Mouse (Mus musculus) liver, embryonic 11.5 days (tissue): Measurements from ENCODE around the gene Mrpl14. TPM values are rescaled to one million over a fixed set of nuclear protein-coding genes. Genes with fewer than 3 reads are reported as not detected.

Experiments used
- ATAC-seq: fragments of 200-750 bp; cut with Nextera tagmentation; replicated peaks from 2 replicates; pipeline ENCODE4 v1.8.0; 2017; ENCODE audit warnings: moderate number of reproducible peaks, mild to moderate bottlenecking, moderate TSS enrichment, moderate library complexity; ENCODE audit not compliant: low FRiP score
- DNase-seq: peaks from one replicate; pipeline ENCODE4 v3.0.0-alpha.2; 2017; ENCODE audit warnings: low spot score
- H3K27ac ChIP-seq: fragments of 300-500 bp; sonication (generic); 2 replicates; pipeline ENCODE4 v1.5.1; 2014; ENCODE audit warnings: mild to moderate bottlenecking, low read depth, low read length, control low read depth
- H3K27me3 ChIP-seq: fragments of 300-500 bp; sonication (generic); replicated peaks from 2 replicates; pipeline ENCODE4 v1.6.1; 2014; ENCODE audit warnings: low read length, mixed read lengths; ENCODE audit not compliant: control insufficient read depth, insufficient read depth
- H3K36me3 ChIP-seq: fragments of 300-500 bp; sonication (generic); 2 replicates; pipeline ENCODE4 v1.6.1; 2014; ENCODE audit warnings: mild to moderate bottlenecking, low read length, moderate library complexity, mixed read lengths; ENCODE audit not compliant: control insufficient read depth, insufficient read depth
- H3K4me1 ChIP-seq: fragments of 300-500 bp; sonication (generic); replicated peaks from 2 replicates; pipeline ENCODE4 v1.6.1; 2014; ENCODE audit warnings: low read length, mixed read lengths; ENCODE audit not compliant: control insufficient read depth, insufficient read depth
- H3K4me2 ChIP-seq: fragments of 300-500 bp; sonication (generic); 2 replicates; pipeline ENCODE4 v1.6.1; 2014; ENCODE audit warnings: mild to moderate bottlenecking, control low read depth, moderate library complexity
- H3K4me3 ChIP-seq: fragments of 300-500 bp; sonication (generic); 2 replicates; pipeline ENCODE4 v1.5.1; 2014; ENCODE audit warnings: low read depth, low read length, control low read depth
- H3K9ac ChIP-seq: fragments of 300-500 bp; sonication (generic); 2 replicates; pipeline ENCODE4 v1.6.1; 2014; ENCODE audit warnings: low read depth, low read length, control low read depth
- H3K9me3 ChIP-seq: fragments of 300-500 bp; sonication (generic); 2 replicates; pipeline ENCODE4 v1.6.1; 2016; ENCODE audit warnings: low read length, inconsistent platforms, mixed read lengths; ENCODE audit not compliant: control insufficient read depth
- WGBS: fragments of 180-500 bp; shearing (Covaris S2); extraction: QIAGEN DNeasy Blood & Tissue Kit; methylation state at CpG from one replicate; pipeline ENCODE4 v1.1.7; 2014; 5-methylcytosine and 5-hydroxymethylcytosine counted together
- polyA plus RNA-seq: library from polyadenylated mRNA; unstranded; fragments of >200 nt; fragmentation: Nextera tagmentation; extraction: Ambion mirVana; gene quantifications from 2 replicates; pipeline ENCODE4 v1.2.1, GENCODE M21; 2014

Mrpl14 gene
- polyA plus RNA-seq, 1 experiment from 2014 or later = 192 TPM

- 0 out of 2 replicates have a peak overlapping the region, but pooled peaks have one; percentile 16 for H3K9ac ChIP-seq
- no peak for DNase-seq
- ATAC-seq = peak; percentile 44; the same call in 1 of the 2 replicates
These were observed 5.6 kb upstream of the Mrpl14 start for GRCm38 (mm10) chr17:45680391-45680980.

DNA sequence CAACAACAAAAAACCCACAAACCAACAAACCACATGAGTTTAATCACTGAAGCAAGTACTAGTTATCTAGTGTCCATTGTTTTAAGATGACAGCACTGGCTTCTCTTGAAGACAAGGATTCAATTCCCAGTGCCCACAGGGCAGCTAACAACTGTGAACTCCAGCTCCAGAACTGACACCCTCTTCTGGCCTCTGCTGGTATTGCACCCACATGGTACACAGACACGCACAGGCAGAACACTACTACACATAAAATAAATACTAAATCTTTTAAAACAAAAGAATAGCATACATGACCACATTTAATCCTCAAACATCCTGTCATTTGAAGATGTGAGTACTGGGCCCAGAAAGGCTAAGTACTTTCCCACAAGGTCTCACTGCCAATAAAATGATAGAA is 4.5 kb upstream of the Mrpl14 start:
- Histone ChIP-seq H3K4me3 (no peak overlapping the region), H3K4me1 (peaks cover 17% of the 10 kb centered on the region), H3K4me2 (no peak overlapping the region), H3K36me3 (peaks cover 10% of the 10 kb centered on the region; the same call in 1 of the 2 replicates), H3K9ac (no peak overlapping the region), H3K9me3 (no peaks in the 10 kb centered on the region), H3K27me3 (no peaks in the 10 kb centered on the region), H3K27ac (no peak overlapping the region)
- ATAC-seq (no peak), DNase-seq (no peak)
- 94% methylated on average over 1 of the region's 1 CpGs for WGBS

More at GRCm38 (mm10) chr17:45680391-45680980, 5.6 kb upstream of the Mrpl14 start:
- H3K9me3 ChIP-seq = no peaks in the 10 kb centered on the region
- peak overlapping the region; percentile 51 for H3K4me2 ChIP-seq
- peak overlapping the region; percentile 52 for H3K27ac ChIP-seq
- H3K27me3 ChIP-seq = no peaks in the 10 kb centered on the region
- peaks cover 11% of the 10 kb centered on the region; the same call in 1 of the 2 replicates for H3K36me3 ChIP-seq
- 51% methylated on average over 8 of the region's 8 CpGs for WGBS
- H3K4me3 ChIP-seq = no peak overlapping the region; the same call in 1 of the 2 replicates
- H3K4me1 ChIP-seq = peaks cover 17% of the 10 kb centered on the region

- Histone ChIP-seq H3K27me3 (no peaks in the 10 kb centered on the region), H3K9me3 (no peaks in the 10 kb centered on the region), H3K27ac (no peak overlapping the region), H3K9ac (no peak overlapping the region), H3K36me3 (peaks cover 4% of the 10 kb centered on the region; the same call in 1 of the 2 replicates), H3K4me2 (no peak overlapping the region), H3K4me3 (no peak overlapping the region), H3K4me1 (peaks cover 28% of the 10 kb centered on the region)
- no peak for ATAC-seq
- 77% methylated on average over 4 of the region's 4 CpGs for WGBS
- no peak for DNase-seq
These were observed 3.3 kb upstream of the Mrpl14 start for GRCm38 (mm10) chr17:45682843-45683242.

GRCm38 (mm10) chr17:45684667-45685131 is 1.4 kb upstream of the Mrpl14 start:
- ATAC-seq (no peak), DNase-seq (no peak)
- 30% methylated on average over 14 of the region's 14 CpGs for WGBS
- Histone ChIP-seq H3K9ac (peak overlapping the region; percentile 77), H3K36me3 (no peaks in the 10 kb centered on the region), H3K4me3 (peak overlapping the region; percentile 71), H3K27me3 (no peaks in the 10 kb centered on the region), H3K9me3 (no peaks in the 10 kb centered on the region), H3K4me2 (peak overlapping the region; percentile 98), H3K27ac (no peak overlapping the region), H3K4me1 (peaks cover 28% of the 10 kb centered on the region)

DNA sequence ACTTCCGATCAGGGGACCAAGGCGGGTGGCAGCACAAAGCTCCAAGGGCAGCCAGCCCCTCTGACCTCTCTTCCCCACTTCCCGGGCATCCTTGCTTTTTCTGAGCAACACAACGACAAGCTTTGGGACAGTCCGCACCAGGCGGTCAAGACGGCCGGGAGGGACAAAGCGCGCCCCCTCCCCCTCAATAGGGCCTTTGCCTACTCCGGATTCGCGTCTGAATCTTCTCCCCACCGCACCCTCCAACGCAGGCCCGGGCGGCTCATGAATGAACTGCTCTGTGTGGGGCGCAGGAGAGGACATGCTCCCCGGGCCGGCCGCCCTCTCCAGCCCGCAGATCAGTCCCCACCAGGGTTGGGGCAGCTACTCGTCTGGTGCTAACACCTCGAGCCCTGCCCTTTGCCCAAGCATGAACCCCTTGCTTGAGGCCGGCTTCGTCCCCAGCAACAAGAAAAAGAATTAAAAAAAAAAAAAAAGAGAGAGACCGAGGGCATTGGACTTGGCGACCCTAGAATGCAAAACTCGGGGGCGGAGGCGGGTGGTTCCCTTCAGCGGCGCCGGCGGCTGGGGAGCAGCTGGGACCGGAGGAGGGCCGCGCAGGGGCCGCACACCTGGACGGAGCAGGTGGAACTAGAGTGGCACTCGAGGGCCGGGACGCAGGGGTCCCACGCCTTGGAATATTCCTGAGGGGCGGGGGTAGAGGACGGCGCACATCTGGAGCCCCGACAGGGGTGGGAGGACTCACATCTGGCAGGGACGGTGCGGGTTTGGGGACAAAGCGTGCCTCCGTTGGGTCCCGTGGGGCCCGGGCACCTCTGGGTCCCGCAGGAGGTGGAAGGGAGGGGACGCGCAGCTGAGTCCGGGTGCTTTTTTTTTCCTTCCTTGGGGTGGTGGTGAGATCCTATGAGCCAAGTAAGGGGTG is 690 bp upstream of the Mrpl14 start:
- Histone ChIP-seq H3K9ac (peak overlapping the region; percentile 77), H3K36me3 (no peaks in the 10 kb centered on the region), H3K27ac (peak overlapping the region; percentile 46; the same call in 1 of the 2 replicates), H3K4me1 (peaks cover 28% of the 10 kb centered on the region), H3K4me2 (peak overlapping the region; percentile 98), H3K27me3 (no peaks in the 10 kb centered on the region), H3K9me3 (no peaks in the 10 kb centered on the region), H3K4me3 (peak overlapping the region; percentile 71)
- WGBS = under 1% methylated on average over 58 of the region's 58 CpGs
- ATAC-seq = peak; percentile 53
- peak; percentile 67 for DNase-seq

- Histone ChIP-seq H3K4me3 (peak within 1 kb of the TSS; percentile 71), H3K9me3 (no peaks in the 10 kb centered on the region), H3K36me3 (no peaks in the 10 kb centered on the region), H3K27ac (peak within 1 kb of the TSS; percentile 61), H3K4me2 (peak within 1 kb of the TSS; percentile 98), H3K4me1 (peaks cover 23% of the 10 kb centered on the region), H3K9ac (peak within 1 kb of the TSS; percentile 77), H3K27me3 (no peaks in the 10 kb centered on the region)
- 9% methylated on average over 12 of the region's 12 CpGs for WGBS
- no peak for DNase-seq
- ATAC-seq = peak; percentile 9
These were observed 594 bp downstream of the Mrpl14 start, which contains the start of gene Tmem63b for GRCm38 (mm10) chr17:45686716-45687115. Gene Tmem63b, minus strand, starts transcription at chr17:45686905.

GRCm38 (mm10) chr17:45689120-45689519 is 3.0 kb downstream of the Mrpl14 start:
- Histone ChIP-seq H3K27me3 (no peaks in the 10 kb centered on the region), H3K4me2 (no peak overlapping the region), H3K4me3 (no peak overlapping the region), H3K9me3 (no peaks in the 10 kb centered on the region), H3K36me3 (no peaks in the 10 kb centered on the region), H3K4me1 (peaks cover 40% of the 10 kb centered on the region), H3K27ac (no peak overlapping the region), H3K9ac (no peak overlapping the region)
- ATAC-seq (no peak), DNase-seq (no peak)
- 80% methylated on average over 9 of the region's 9 CpGs for WGBS

GRCm38 (mm10) chr17:45690044-45690443 is 3.9 kb downstream of the Mrpl14 start:
- Histone ChIP-seq H3K4me2 (no peak overlapping the region), H3K4me1 (peaks cover 37% of the 10 kb centered on the region), H3K4me3 (no peak overlapping the region), H3K9me3 (no peaks in the 10 kb centered on the region), H3K27me3 (no peaks in the 10 kb centered on the region), H3K9ac (no peak overlapping the region), H3K27ac (no peak overlapping the region), H3K36me3 (no peaks in the 10 kb centered on the region)
- DNase-seq (no peak), ATAC-seq (no peak)
- WGBS = 85% methylated on average over 4 of the region's 4 CpGs
